Mouse (Mus musculus) skeletal muscle tissue, adult 2 months (tissue): ENCODE measurements around the gene Pcbd1.
"Not testable (repeated sequence)": the region's sequence is repeated elsewhere in the genome, so short reads cannot be mapped to it uniquely, and the experiment has no call there.

ENCODE experiments used
- DNase-seq: peaks from one replicate; pipeline ENCODE4 v3.0.0-alpha.2; 2012; ENCODE audit warnings: low read depth, low spot score

The Pcbd1 gene

DNA sequence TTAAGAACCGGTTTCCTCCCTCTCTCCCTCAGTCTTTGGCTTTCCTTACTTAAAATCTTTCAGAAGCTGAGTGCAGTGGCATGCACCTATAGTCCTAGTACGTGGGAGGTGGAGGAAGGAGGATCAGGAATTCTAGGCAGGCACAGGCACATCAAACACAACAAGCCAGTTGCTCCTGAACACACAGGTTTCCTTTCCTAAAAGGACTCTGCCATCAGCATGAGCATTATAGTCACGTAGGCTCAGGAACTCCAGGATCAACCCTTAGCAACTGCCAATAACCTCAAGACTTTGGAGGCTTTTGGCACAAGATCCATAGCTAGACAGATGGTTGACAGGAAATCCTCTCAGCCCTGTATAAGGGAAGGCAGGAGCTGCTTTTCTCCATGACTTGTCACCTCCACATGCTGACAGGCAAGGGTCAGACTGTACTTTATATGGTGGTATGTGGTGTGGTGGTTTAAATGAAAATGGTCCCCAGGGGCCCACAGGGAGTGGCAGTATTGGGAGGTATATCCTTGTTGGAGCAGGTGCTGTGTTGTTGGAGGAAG, 14.5 kb downstream of the Pcbd1 start:
- DNase-seq = no peak

DNA sequence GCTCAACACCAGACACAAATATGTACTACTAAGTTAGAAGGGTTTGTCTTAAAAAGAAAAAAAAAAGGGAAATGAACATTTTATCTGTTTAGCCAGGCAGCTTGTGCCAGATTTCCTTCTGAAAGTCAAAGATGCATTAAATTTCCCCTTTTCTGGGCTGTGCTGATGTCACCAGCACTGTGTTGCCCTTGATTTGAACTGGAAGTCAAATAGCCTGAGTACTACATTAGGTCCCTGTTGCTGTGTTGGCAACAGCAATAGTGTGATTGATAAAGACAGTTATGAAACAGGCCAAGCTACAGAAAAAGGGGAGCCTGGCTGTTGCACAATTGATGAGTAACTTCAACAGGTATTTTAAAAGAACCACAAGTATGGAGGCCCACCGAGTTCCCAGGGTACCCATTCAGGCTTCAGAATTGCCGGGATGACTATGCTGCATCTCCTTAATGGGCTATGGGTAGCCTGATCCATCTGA, 25.2 kb downstream of the Pcbd1 start:
- peak; percentile 16 for DNase-seq

- DNase-seq = not testable (repeated sequence)
Observed at GRCm38 (mm10) chr10:61121732-61122131, 32.6 kb downstream of the Pcbd1 start.

GRCm38 (mm10) chr10:61123276-61123913, 34.3 kb downstream of the Pcbd1 start:
- DNase-seq = no peak

GRCm38 (mm10) chr10:61124462-61124861, 35.3 kb downstream of the Pcbd1 start:
- no peak for DNase-seq

DNA sequence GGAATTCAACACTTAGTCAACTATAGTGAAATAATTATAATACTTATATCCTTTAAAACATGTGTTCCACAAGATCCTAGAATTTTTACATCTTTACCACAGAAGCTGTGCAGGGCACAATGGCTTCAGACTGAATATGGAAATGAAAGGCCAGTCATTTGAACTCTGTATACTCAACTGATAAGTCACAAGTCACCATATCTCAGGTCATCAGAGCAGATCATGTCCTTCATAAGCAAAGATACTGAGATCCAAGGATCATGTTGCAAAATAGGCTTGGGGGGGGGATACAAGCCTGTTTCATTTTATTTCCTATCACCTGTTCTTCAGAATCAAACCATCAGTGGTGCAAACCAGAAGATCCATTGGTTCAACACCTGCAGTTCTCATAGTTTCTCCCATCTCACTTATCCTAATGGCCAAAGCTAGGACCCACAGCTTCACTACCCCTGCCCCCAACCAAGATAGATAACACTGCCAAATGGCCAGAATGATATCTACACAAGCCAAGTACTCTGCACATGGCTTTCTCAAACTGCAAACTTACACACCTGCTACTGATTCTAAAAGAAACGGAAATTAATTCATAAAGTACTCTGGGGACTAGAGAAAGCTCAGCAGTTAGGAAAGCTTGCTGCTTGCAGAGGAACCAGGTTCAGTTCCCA, 39.7 kb downstream of the Pcbd1 start:
- no peak for DNase-seq

DNA sequence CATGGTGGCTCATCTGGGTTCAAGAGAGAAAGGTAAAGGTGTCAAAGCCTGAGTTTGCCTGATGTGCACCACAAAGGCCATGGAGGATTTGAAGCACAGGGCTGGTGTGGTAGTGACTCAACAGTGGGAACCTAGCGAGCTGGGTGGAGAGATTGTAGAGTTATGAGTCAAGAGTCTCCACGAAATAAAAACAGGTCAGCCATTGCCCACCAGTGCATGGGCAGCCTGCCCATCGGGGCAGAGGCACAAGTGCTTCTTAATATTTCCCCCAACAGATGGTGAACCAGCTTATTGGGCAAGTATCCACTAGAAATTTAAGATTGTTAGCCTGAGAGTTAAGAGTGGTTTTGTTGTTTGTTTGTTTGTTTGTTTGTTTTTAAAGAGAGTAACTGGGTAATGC, 41.8 kb downstream of the Pcbd1 start:
- DNase-seq = no peak

- DNase-seq = no peak
Observed at GRCm38 (mm10) chr10:61134041-61134440, 44.9 kb downstream of the Pcbd1 start.

DNA sequence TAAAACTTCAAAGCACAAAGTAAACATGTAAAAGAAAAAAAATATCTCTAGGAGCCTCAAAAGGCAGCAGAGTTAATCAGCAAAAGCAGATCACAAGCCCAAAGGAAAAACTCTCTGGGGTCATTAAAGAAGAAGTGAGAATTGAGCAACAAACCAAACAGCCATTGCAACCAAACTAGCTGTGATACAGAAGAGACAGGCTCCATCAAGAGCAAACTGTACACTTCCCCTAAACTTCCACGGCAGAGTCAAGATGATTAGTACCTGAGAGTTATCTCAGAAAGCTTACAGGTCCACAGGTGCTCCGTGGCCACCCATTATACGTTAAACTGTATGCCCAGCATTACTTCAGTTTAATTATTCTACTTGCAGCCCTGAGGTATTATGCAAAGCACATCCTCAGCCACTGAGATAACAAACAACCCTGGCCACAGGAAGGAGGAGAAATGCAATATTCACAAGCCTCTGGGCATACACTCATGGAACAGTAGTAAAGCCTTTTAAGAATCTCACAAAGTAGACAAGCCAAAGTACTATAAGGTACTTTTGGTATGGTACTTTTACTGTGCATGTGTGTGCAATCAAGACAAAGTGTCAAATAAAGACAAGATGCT, 46.2 kb downstream of the Pcbd1 start:
- DNase-seq = no peak

DNA sequence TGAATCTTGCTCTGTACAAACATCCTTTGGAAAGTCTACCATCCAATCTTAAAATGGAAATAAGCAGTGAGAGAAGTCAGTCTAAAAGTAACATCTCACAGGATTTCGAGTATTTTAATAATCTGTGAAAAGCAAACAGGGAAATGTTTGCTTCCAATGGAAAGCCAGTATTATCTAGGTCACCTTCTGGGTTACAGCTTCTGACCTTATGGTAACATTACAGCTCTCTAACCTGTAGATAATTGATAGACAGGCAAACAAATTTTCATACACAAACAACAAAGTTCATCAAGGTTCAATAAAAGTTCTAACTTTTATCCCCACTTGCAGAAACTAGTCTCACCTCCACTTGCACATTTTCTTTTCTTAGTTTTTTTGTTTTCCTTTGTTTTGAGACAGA, 48.4 kb downstream of the Pcbd1 start:
- DNase-seq = no peak

GRCm38 (mm10) chr10:61143343-61143742, 54.2 kb downstream of the Pcbd1 start:
- DNase-seq = no peak
